Mouse (Mus musculus) layer of hippocampus, postnatal 25 days (tissue): ENCODE results near the gene Met. TPM values are rescaled to one million over a fixed set of nuclear protein-coding genes. Genes with fewer than 3 reads are reported as not detected.

Experiments used
- DNase-seq, 2 experiments: peaks; one replicate each; pipeline ENCODE4 v3.0.0; 2022; ENCODE audit warnings: mixed read lengths in 2 of 2, low spot score in 1 of 2; ENCODE audit errors: extremely low spot score in 1 of 2
- total RNA-seq, 2 experiments: library from RNA; stranded (reverse); gene quantifications; 2 replicates each; pipeline ENCODE4 v1.2.3; 2021

Gene Met
- total RNA-seq, 2 experiments from 2014 or later, result 3.6 to 4.8 TPM

DNA sequence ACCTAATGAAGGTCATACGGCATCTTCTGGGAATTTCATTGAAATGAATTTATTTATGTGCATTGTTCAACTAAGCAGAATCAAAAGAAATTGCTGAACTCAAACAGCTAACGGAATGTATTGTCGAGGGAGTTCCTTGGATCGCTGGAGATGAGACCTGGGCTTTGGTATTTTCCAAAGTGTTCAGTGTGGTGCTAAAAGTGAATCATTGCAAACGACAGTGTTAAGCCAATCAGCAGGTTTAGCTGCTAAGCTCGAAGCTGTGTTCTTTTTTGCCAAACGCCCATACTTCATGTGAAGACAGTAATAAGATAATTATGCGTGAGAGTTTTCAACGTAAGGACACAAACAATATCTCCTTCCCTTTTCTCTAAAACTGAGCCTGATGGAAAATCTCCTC is 82.7 kb downstream of the Met start:
- DNase-seq, result no peak

DNA sequence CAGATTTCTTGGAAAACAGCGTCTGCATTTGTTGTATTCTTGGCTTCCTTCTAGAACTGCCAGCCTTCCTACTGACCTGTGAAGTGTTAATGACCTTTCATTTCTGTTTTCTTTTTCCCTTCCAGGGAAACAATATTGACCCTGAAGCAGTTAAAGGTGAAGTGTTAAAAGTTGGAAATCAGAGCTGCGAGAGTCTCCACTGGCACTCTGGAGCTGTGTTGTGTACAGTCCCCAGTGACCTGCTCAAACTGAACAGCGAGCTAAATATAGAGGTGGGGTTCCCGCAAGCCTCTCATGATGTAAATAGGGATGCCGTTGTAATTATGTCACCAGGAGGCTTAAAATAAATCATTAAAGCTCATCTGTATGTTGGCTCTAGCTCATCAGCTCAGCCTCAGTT is 83.2 kb downstream of the Met start:
- DNase-seq, result no peak

DNA sequence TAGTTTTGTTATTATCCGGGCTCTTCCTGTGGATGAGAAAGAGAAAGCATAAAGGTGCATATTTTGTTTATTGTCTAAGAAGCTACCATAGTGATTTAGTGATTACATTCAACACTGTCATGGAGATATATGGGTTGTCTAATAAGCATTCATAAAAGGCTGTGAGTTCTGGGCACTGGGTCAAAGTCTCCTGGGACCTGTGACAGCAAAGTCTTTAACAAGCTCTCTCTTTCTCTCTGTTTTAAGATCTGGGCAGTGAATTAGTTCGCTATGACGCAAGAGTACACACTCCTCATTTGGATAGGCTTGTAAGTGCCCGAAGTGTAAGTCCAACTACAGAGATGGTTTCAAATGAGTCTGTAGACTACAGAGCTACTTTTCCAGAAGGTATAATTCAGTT is 85.2 kb downstream of the Met start:
- no peak for DNase-seq

DNA sequence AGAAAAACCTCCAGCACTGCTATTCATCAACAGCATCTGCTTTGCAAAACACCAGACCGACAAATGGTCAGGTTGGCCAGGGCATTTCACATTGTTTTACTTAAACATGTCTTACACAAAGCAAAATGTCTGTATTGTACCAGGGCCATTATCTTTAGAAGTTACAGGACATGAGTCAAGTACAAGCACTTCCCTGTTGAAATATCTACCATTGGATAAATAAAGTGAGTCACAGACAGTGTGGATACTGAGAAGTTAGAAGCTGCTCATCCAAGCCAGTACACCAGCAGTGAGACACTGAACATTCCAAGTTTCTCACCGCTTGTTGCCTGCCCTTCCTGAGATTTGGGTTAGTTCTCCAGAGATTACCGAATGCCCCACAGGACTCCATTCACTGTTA is 86.0 kb downstream of the Met start:
- no peak for DNase-seq

DNA sequence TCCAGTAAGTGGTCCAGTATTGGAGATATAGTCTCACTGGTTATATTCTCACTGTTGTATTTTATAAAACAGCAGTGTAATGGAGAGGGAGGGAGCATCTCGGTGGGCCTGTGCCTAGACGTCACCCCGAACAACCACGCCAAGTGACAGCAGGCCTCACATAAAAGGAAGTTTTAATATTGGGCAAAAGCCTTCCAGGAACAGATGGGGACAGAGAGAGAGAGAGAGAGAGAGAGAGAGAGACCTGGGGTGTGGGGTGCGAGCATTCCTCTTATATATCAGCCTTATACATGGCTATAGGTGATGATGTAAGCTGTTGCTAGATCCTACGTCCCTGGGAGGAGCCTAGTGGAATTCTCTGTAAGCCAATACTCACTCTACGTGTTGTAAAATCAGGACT is 90.7 kb downstream of the Met start:
- DNase-seq, result no peak

DNA sequence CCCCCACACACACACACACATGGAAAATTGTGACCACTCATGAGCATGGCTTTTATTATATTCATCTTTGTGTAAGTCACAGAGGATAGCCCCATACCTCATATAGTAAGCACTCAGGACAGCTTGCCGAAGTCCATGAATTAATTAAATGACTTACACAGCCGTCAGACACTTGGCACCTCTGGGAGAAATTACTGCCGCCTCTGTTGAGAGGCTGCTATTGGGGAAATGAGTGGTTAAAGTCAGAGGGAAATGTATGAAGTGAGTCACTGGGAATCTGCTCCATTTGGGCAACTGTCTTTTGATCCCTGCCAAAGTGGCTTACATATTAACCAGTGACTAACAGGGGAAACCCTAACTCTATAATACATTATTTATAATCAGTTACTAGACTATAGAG is 91.2 kb downstream of the Met start:
- no peak for DNase-seq

DNA sequence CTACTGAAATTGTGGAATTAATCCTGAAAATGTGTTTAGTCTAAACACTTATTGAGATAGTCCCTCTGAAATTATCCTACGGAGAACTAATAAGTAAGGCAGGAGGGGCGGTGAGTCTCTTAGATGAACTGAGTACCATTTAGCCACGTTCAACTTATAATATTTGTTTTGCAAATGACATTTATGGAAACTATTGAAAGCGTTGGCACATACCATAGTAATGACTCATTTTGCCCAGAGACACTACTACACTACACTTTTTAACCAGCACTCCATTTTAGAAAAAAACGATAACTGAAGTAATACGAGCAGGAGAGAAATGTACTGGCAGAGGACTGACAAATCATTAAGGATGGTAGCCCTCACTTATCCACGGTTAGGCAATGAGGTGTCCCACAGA is 92.1 kb downstream of the Met start:
- DNase-seq, result no peak

DNA sequence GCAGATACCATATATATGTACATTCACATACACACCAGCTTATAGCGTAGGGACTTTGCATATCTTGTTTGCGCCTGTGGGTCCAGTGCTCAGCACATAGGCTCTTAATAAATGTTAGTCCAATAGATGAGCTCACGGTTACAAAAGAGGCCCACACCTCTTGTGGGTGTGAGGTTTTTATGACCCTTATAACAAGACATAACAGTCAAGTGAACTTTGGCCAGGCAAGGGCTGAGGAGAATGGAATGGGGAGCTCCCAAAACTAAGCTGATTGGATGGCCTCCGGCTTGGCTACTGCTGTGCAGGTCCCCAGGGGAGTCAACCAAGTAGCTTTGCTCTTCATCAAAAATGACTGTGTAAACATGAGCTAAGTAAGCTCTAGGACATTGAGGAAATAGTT is 96.1 kb downstream of the Met start:
- no peak for DNase-seq

DNA sequence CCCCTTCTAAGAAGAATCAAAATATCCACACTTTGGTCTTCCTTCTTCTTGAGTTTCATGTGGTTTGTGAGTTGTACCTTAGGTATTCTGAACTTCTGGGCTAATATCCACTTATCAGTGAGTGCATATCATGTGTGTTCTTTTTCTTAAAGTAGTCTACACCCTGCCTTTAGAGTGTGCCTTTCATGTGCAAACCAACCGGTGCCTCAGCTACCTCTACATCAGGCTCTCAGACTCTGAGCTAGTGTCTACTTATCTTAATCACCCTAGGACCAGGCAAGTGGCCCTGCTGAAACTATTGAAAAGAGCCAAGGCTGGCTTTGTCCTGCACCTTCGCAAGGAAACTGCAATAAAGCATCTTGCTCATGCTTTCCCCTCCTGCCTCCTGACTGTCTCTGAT is 97.7 kb downstream of the Met start:
- DNase-seq, result no peak

DNA sequence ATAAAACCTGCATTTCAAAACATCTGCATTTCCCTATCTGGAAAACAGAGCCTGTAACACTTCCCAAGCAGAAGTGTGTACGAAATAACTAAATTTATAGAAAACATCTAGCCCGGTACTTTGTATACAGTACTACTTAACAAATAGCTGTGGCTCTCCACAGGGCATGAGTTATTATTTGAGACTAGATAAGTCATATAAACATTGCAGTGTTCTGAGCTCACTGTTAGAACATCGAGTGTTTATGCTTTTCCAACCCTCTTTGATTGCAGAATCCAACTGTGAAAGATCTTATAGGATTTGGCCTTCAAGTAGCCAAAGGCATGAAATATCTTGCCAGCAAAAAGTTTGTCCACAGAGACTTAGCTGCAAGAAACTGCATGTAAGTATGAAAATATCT is 98.3 kb downstream of the Met start:
- no peak for DNase-seq

DNA sequence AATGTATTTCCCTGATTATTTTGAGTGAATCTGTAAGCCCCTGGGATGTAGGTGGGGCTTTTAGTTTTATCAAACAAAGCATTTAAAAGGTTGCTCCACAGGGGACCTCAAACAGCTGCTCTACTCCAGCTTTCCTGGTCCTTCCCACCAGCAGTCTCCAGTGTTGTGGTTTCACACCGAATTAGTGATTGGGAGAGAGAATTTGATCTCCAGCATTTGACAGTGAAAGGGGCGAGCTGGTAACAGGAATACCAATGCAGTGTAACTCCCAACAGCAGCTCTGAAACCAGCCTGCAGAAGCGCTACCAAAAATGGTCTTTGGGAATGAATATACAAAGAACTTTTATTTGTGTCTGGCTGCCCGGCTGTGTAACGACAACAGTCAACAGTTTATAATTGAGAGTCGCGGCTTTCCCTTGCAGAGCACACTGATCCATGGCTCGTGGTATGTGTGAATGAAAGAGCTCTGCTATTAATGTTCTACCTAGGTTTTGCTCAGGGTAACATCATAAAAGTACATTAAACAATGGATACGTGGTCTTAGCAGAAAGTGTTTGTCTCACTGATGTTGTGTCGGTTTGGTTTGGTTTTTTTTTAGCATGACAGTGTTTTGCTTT is 99.0 kb downstream of the Met start:
- DNase-seq, result no peak

DNA sequence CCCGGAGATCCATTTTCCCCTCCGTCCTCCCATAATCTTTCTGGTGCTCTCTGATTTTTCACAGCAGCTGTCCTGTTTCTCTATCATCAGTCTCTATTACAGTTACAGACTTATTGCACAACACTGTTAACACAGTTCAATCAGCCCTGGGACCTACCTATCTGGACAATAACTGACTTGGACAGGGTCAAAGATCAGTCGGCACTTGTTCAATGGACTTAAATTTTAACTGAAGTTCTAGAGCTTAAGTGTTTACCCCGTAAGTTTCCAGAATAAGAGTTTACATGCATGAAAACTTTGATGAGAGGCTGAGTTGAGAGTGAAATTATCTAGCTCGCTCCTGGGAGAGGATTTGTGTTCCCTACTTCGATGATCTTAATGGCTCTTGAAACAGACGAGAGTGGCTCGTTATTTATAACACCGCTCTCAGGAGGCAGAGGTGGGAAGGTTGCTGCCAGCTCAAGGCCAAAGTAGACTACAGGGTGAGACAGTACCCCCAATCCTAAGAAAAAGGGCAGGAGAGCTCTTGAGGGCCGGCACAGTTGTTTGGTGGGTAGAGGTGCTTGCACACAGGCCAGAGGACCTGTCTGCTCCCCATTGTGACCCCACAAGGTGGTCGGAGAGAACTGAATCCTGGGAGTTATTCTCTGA is 105.2 kb downstream of the Met start:
- DNase-seq, result no peak

DNA sequence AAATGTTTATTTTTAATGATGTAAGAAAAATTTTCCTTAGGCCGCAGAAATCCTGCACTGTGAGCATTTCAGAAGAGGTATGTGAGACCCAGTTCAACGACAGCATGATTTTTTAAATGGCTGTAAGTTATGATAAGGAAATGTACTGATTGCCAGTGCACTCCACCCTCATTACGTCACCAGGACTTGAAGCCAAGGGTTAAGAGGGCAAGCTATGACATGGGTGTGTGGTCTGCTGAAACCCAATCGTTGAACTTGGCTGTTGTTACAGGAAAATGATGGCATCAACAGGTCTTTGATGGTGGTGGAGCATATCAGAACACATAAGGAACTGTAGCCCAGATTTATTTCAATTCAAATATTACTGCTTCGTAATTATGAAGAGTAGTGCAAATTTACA is 109.6 kb downstream of the Met start:
- no peak for DNase-seq

DNA sequence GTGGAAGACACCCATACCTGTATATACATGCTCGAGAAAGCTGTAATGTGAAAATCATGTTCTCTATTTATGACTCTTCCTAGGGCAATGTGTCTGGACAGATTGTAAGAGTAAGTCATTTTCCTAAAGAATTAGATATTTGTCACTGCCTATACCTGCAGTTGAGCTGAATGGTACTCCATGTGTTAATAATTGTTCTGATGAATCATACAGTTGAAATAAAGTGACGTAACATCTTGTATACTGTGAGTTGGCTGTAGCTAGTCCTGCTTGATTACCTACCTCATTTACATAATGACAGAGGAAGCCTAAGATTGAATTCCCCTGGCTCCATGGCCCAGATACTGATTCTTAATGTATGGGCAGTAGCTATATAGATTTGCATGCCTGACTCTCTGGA is 110.1 kb downstream of the Met start:
- DNase-seq, result no peak

DNA sequence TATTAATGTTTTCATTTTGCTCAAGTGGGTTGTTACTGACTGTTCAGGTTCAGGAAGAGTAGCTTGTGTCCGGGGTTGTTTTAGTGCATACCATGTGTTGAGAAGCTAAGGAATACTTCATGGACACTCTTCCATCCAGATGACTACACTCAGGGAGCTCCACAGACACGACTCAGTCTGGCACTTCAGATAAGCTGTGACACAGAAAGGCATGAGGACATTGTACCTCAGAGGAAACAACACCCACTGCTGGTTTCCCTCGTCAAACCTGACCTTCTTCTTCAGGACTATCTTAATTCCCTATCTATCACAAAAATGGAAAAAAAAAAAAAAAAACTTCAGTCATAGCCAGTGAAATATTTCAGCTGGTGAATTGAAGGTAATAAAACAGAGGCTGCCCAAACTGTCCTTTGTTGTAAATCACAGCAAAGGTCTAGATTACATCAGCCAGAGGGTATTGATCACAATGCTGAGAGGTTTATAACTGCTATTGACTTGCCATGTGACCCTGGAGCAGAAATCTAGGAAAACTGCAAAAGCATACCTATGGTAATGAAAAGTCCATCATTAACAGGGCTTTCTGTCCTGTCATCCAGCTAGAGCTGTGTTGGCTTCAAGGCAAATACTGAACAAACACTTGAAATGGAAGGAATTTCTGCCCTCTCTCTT is 114.6 kb downstream of the Met start:
- no peak for DNase-seq

DNA sequence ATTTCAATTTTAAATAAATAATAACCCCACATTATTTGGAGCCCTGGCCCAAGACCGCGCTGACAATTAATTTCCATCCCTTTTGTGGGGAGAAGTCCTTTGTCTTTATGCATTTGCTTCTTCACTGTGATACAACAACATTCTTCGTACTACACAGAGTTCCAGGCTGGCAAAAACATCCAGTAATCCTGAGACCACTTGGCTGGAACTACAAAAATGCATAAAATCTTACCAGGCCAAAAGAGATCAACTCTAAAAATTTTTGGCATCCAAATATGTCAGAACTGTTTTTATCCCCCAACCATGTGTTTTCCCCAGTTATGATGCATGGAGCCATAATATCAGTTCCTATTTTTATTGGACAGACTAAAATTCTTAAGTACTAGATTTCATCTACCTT is 116.7 kb downstream of the Met start:
- no peak for DNase-seq

DNA sequence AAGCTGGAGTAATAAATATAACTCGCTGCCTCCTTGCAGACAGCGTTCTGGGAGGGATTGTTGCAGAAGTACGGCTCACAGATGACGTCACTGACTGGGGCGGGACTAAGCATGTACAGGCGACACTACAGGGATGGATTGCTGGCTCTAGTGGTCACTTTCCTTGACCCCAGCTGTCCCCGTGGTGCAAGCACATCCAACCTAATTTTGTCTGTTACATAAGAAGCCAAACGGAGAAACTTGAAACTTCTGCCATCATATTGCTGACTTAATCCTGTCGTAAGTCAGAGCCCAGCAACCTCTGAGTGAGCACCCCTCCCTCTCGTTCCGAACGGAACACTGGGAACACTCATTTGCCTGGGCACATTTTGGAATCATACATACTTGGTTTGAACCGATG is 120.4 kb downstream of the Met start:
- peak; percentile 25 to 47 for DNase-seq

DNA sequence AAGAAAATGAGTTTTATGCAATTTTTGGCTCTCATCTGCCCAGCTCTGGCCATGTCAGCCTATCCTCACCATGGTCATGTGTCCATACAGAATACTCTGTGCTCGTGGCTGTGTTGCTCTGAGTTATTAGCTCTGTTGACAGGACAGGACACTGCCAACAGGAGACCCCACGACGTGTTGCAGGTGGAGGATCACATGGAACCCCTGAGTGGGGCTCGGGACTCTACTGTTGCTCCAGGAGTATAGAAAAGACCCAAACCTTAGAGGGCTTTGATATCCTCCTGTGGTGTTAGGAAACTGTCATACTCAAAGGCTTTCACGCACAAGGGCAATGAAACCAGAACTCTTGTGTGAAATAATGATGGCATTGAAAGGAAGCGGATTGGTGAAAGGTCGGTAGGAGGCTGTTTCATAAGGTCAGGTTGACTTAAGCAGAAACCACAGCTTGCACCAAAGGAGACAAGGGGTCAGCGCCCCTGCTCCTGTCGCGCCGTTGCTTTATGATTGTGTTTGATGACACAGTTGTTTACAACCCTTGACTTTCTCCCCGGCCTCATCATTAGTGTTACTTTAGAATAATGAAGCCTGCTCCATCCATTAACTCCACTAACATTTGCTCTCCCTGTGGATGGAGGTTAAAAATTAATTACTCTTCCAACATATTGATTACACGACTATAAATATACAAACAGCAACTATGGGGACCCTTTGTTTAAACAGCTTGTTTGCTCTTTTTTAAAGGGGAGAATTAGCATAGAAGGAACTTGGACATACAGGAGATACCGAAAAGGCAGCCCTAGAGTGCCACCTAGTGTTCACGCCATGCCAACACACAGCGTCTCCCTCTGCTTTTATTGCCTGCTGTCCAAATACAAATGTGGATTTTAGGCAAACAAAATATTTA is 125.7 kb downstream of the Met start:
- DNase-seq, result peak; percentile 63 to 88

DNA sequence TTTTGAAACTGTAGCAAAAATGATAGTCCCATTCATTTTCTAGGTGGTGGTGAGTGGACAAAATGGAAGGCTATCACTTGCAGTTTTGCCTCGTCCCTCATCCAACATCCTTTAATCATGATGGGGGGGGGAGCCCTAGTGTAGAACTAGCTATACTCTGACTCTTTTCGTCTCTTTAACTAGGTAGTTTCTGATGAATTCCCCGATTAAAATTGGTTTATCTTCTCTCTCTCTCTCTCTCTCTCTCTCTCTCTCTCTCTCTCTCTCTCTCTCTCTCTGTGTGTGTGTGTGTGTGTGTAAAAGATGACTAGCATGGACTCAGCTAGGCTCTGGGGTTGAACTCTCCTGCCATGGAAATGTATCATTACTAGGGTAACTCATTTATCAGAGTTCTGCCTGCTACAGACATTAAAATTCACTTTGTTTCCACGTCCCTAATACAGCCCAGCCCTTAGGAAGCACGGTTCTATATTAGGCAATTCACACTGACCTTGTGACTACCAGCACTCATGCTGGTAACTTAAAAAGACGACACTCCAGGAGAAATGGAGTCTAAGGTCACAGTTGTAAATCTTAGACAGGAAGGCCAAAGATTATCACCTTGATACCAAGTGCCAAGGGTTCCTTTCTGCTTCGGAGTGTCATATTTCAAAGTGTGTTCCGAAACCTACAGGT is 126.5 kb downstream of the Met start:
- no peak for DNase-seq

DNA sequence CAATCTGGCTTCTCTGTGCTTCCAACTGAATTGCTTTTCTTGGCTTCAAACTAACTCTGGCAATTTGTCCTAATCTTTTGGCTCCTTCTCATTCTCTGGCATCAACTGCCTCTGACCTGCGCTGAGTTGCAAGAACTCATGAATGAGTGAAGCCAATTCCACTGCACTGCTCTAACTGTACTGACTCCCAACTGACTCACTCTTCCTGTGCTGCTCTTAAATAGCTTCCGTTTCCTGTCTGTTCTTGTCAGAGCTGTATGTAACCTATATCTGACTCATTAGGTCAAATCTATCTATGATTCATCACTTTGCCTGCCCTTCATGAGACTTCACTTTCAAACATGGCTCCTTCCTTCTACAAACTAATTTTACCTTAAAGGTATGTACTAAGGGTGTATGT is 130.4 kb downstream of the Met start:
- no peak for DNase-seq
